Mouse (Mus musculus) heart, postnatal 0 days (tissue): ENCODE measurements at regions not wholly inside any gene's neighbourhood (a gene's known extent, or its start where the extent isn't known, plus 50 kb on each side); places are given as distances from the start of the nearest gene placed in this dataset.

Source experiments
- CTCF ChIP-seq: IDR thresholded peaks from 2 replicates; pipeline ENCODE4 v1.5.1; 2016; ENCODE audit warnings: antibody characterized with exemption, control low read depth, low read depth
- EP300 ChIP-seq: IDR thresholded peaks from 2 replicates; pipeline ENCODE4 v1.6.1; 2016; ENCODE audit warnings: antibody characterized with exemption, low read depth

GRCm38 (mm10) chr9:116373396-116373795 is 198.2 kb upstream of the Tgfbr2 start:
- TF ChIP-seq CTCF (no peak), EP300 (no peak)
